Mouse (Mus musculus): ENCODE measurements around the gene Gm45194. TPM values are rescaled to one million over a fixed set of nuclear protein-coding genes. Genes with fewer than 3 reads are reported as not detected.

The Gm45194 gene
- polyA plus RNA-seq (2014; fragmentation: Nextera tagmentation; extraction: Ambion mirVana) = 0.78 and 2.0 TPM in 2 replicates

- no peaks in the 10 kb centered on the region for H3K4me1 ChIP-seq (replicated peaks; ENCODE audit: control insufficient read depth, insufficient read depth, low read length)
- H3K27ac ChIP-seq (ENCODE audit: low read depth, low read length) = no peak within 1 kb of the TSS
- H3K9me3 ChIP-seq (ENCODE audit: control insufficient read depth, low read length) = no peaks in the 10 kb centered on the region
- 27% methylated on average over 2 of the region's 2 CpGs for WGBS
- H3K27me3 ChIP-seq (replicated peaks; ENCODE audit: control insufficient read depth, insufficient read depth, low read length) = peaks cover 15% of the 10 kb centered on the region
- H3K9ac ChIP-seq (ENCODE audit: low read depth, low read length) = no peak within 1 kb of the TSS
- ATAC-seq (replicated peaks; ENCODE audit: low FRiP score) (no peak), DNase-seq (ENCODE audit: low spot score) (no peak)
- no peak within 1 kb of the TSS for H3K4me3 ChIP-seq (ENCODE audit: low read depth, low read length)
- H3K4me2 ChIP-seq = no peak within 1 kb of the TSS
- H3K36me3 ChIP-seq (ENCODE audit: control insufficient read depth, insufficient read depth, low read length) = no peaks in the 10 kb centered on the region
Measured at GRCm38 (mm10) chrX:111891089-111891488, at the start of gene Gm45194. Gene Gm45194, plus strand, starts transcription at chrX:111891389.

GRCm38 (mm10) chrX:111855878-111856277 lies 35.3 kb upstream of the Gm45194 start:
- no peak overlapping the region for H3K4me3 ChIP-seq (ENCODE audit: low read depth, low read length)
- ATAC-seq (replicated peaks; ENCODE audit: low FRiP score) (no peak), DNase-seq (ENCODE audit: low spot score) (no peak)
- H3K27ac ChIP-seq (ENCODE audit: low read depth, low read length) = no peak overlapping the region
- H3K4me2 ChIP-seq = no peak overlapping the region
- H3K27me3 ChIP-seq (replicated peaks; ENCODE audit: control insufficient read depth, insufficient read depth, low read length) = no peaks in the 10 kb centered on the region
- H3K9ac ChIP-seq (ENCODE audit: low read depth, low read length) = no peak overlapping the region
- H3K36me3 ChIP-seq (ENCODE audit: control insufficient read depth, insufficient read depth, low read length) = no peaks in the 10 kb centered on the region
- H3K4me1 ChIP-seq (replicated peaks; ENCODE audit: control insufficient read depth, insufficient read depth, low read length) = no peaks in the 10 kb centered on the region
- no peaks in the 10 kb centered on the region for H3K9me3 ChIP-seq (ENCODE audit: control insufficient read depth, low read length)
- 64% methylated on average over 3 of the region's 3 CpGs for WGBS

GRCm38 (mm10) chrX:111881251-111881650 lies 9.9 kb upstream of the Gm45194 start:
- H3K27ac ChIP-seq (ENCODE audit: low read depth, low read length) = no peak overlapping the region
- WGBS = 78% methylated on average over 5 of the region's 5 CpGs
- H3K4me2 ChIP-seq = no peak overlapping the region
- DNase-seq (ENCODE audit: low spot score) (no peak), ATAC-seq (replicated peaks; ENCODE audit: low FRiP score) (no peak)
- H3K4me3 ChIP-seq (ENCODE audit: low read depth, low read length) = no peak overlapping the region
- no peaks in the 10 kb centered on the region for H3K27me3 ChIP-seq (replicated peaks; ENCODE audit: control insufficient read depth, insufficient read depth, low read length)
- no peaks in the 10 kb centered on the region for H3K9me3 ChIP-seq (ENCODE audit: control insufficient read depth, low read length)
- H3K36me3 ChIP-seq (ENCODE audit: control insufficient read depth, insufficient read depth, low read length) = no peaks in the 10 kb centered on the region
- no peak overlapping the region for H3K9ac ChIP-seq (ENCODE audit: low read depth, low read length)
- no peaks in the 10 kb centered on the region for H3K4me1 ChIP-seq (replicated peaks; ENCODE audit: control insufficient read depth, insufficient read depth, low read length)

GRCm38 (mm10) chrX:111894321-111895050 lies 3.3 kb downstream of the Gm45194 start:
- peaks cover 15% of the 10 kb centered on the region for H3K27me3 ChIP-seq (replicated peaks; ENCODE audit: control insufficient read depth, insufficient read depth, low read length)

GRCm38 (mm10) chrX:111895084-111895779 lies 4.0 kb downstream of the Gm45194 start:
- no peak overlapping the region for H3K27ac ChIP-seq (ENCODE audit: low read depth, low read length)
- H3K27me3 ChIP-seq (replicated peaks; ENCODE audit: control insufficient read depth, insufficient read depth, low read length) = peaks cover 15% of the 10 kb centered on the region
- H3K4me1 ChIP-seq (replicated peaks; ENCODE audit: control insufficient read depth, insufficient read depth, low read length) = no peaks in the 10 kb centered on the region
- WGBS = 19% methylated on average over 39 of the region's 70 CpGs
- DNase-seq (ENCODE audit: low spot score) (peak; percentile 31), ATAC-seq (replicated peaks; ENCODE audit: low FRiP score) (peak; percentile 7; the same call in 1 of the 2 replicates)
- H3K4me3 ChIP-seq (ENCODE audit: low read depth, low read length) = peak overlapping the region; percentile 37
- no peaks in the 10 kb centered on the region for H3K9me3 ChIP-seq (ENCODE audit: control insufficient read depth, low read length)
- peak overlapping the region; percentile 56 for H3K4me2 ChIP-seq
- no peaks in the 10 kb centered on the region for H3K36me3 ChIP-seq (ENCODE audit: control insufficient read depth, insufficient read depth, low read length)
- H3K9ac ChIP-seq (ENCODE audit: low read depth, low read length) = no peak overlapping the region

More at GRCm38 (mm10) chrX:111894321-111895050, 3.3 kb downstream of the Gm45194 start:
- no peak overlapping the region for H3K9ac ChIP-seq (ENCODE audit: low read depth, low read length)
- no peaks in the 10 kb centered on the region for H3K36me3 ChIP-seq (ENCODE audit: control insufficient read depth, insufficient read depth, low read length)
- no peaks in the 10 kb centered on the region for H3K4me1 ChIP-seq (replicated peaks; ENCODE audit: control insufficient read depth, insufficient read depth, low read length)
- peak; percentile 31 for DNase-seq (ENCODE audit: low spot score)
- H3K9me3 ChIP-seq (ENCODE audit: control insufficient read depth, low read length) = no peaks in the 10 kb centered on the region
- H3K4me3 ChIP-seq (ENCODE audit: low read depth, low read length) = peak overlapping the region; percentile 37
- H3K27ac ChIP-seq (ENCODE audit: low read depth, low read length) = no peak overlapping the region
- 21% methylated on average over 64 of the region's 71 CpGs for WGBS
- ATAC-seq (replicated peaks; ENCODE audit: low FRiP score) = peak; percentile 23; the same call in 1 of the 2 replicates
- peak overlapping the region; percentile 56 for H3K4me2 ChIP-seq

- no peak for DNase-seq (ENCODE audit: low spot score)
- ATAC-seq (replicated peaks; ENCODE audit: low FRiP score) = no peak
- Histone ChIP-seq H3K27ac (ENCODE audit: low read depth, low read length) (no peak overlapping the region), H3K9ac (ENCODE audit: low read depth, low read length) (no peak overlapping the region), H3K4me1 (replicated peaks; ENCODE audit: control insufficient read depth, insufficient read depth, low read length) (no peaks in the 10 kb centered on the region), H3K36me3 (ENCODE audit: control insufficient read depth, insufficient read depth, low read length) (no peaks in the 10 kb centered on the region), H3K4me3 (ENCODE audit: low read depth, low read length) (no peak overlapping the region), H3K27me3 (replicated peaks; ENCODE audit: control insufficient read depth, insufficient read depth, low read length) (no peaks in the 10 kb centered on the region), H3K4me2 (no peak overlapping the region), H3K9me3 (ENCODE audit: control insufficient read depth, low read length) (no peaks in the 10 kb centered on the region)
Measured at GRCm38 (mm10) chrX:111917422-111917821, 26.2 kb downstream of the Gm45194 start.

- Histone ChIP-seq H3K4me3 (ENCODE audit: low read depth, low read length) (no peak overlapping the region), H3K36me3 (ENCODE audit: control insufficient read depth, insufficient read depth, low read length) (no peaks in the 10 kb centered on the region), H3K4me1 (replicated peaks; ENCODE audit: control insufficient read depth, insufficient read depth, low read length) (no peaks in the 10 kb centered on the region), H3K9me3 (ENCODE audit: control insufficient read depth, low read length) (no peaks in the 10 kb centered on the region), H3K27ac (ENCODE audit: low read depth, low read length) (no peak overlapping the region), H3K4me2 (no peak overlapping the region), H3K9ac (ENCODE audit: low read depth, low read length) (no peak overlapping the region), H3K27me3 (replicated peaks; ENCODE audit: control insufficient read depth, insufficient read depth, low read length) (no peaks in the 10 kb centered on the region)
- DNase-seq (ENCODE audit: low spot score) = no peak
- ATAC-seq (replicated peaks; ENCODE audit: low FRiP score) = no peak
- 55% methylated on average over 4 of the region's 4 CpGs for WGBS
Measured at GRCm38 (mm10) chrX:111960909-111961308, 69.7 kb downstream of the Gm45194 start.

- H3K27ac ChIP-seq (ENCODE audit: low read depth, low read length) = no peak overlapping the region
- ATAC-seq (replicated peaks; ENCODE audit: low FRiP score) (no peak), DNase-seq (ENCODE audit: low spot score) (no peak)
- no peaks in the 10 kb centered on the region for H3K4me1 ChIP-seq (replicated peaks; ENCODE audit: control insufficient read depth, insufficient read depth, low read length)
- H3K36me3 ChIP-seq (ENCODE audit: control insufficient read depth, insufficient read depth, low read length) = no peaks in the 10 kb centered on the region
- no peak overlapping the region for H3K4me3 ChIP-seq (ENCODE audit: low read depth, low read length)
- no peaks in the 10 kb centered on the region for H3K27me3 ChIP-seq (replicated peaks; ENCODE audit: control insufficient read depth, insufficient read depth, low read length)
- WGBS = 41% methylated on average over 1 of the region's 1 CpGs
- no peak overlapping the region for H3K4me2 ChIP-seq
- no peak overlapping the region for H3K9ac ChIP-seq (ENCODE audit: low read depth, low read length)
- no peaks in the 10 kb centered on the region for H3K9me3 ChIP-seq (ENCODE audit: control insufficient read depth, low read length)
Measured at GRCm38 (mm10) chrX:111999661-112000060, 108.5 kb downstream of the Gm45194 start.

- no peaks in the 10 kb centered on the region for H3K36me3 ChIP-seq (ENCODE audit: control insufficient read depth, insufficient read depth, low read length)
- no peak within 1 kb of the TSS for H3K27ac ChIP-seq (ENCODE audit: low read depth, low read length)
- H3K4me3 ChIP-seq (ENCODE audit: low read depth, low read length) = no peak within 1 kb of the TSS
- no peak for ATAC-seq (replicated peaks; ENCODE audit: low FRiP score)
- no peak for DNase-seq (ENCODE audit: low spot score)
- no peak within 1 kb of the TSS for H3K9ac ChIP-seq (ENCODE audit: low read depth, low read length)
- no peaks in the 10 kb centered on the region for H3K9me3 ChIP-seq (ENCODE audit: control insufficient read depth, low read length)
- no peaks in the 10 kb centered on the region for H3K27me3 ChIP-seq (replicated peaks; ENCODE audit: control insufficient read depth, insufficient read depth, low read length)
- H3K4me1 ChIP-seq (replicated peaks; ENCODE audit: control insufficient read depth, insufficient read depth, low read length) = no peaks in the 10 kb centered on the region
- H3K4me2 ChIP-seq = no peak within 1 kb of the TSS
Measured at GRCm38 (mm10) chrX:112010707-112011106, 119.5 kb downstream of the Gm45194 start, which contains the start of gene Tex16. Gene Tex16, plus strand, starts transcription at chrX:112011007.

Measured in liver, embryonic 11.5 days (tissue).